Mouse (Mus musculus): Measurements from ENCODE around the gene A030005L19Rik. TPM values are rescaled to one million over a fixed set of nuclear protein-coding genes. Genes with fewer than 3 reads are reported as not detected.
"Not testable (repeated sequence)": the region's sequence is repeated elsewhere in the genome, so short reads cannot be mapped to it uniquely, and the experiment has no call there.

A030005L19Rik gene
- polyA plus RNA-seq, 1 experiment from 2014 or later, result not detected

DNA sequence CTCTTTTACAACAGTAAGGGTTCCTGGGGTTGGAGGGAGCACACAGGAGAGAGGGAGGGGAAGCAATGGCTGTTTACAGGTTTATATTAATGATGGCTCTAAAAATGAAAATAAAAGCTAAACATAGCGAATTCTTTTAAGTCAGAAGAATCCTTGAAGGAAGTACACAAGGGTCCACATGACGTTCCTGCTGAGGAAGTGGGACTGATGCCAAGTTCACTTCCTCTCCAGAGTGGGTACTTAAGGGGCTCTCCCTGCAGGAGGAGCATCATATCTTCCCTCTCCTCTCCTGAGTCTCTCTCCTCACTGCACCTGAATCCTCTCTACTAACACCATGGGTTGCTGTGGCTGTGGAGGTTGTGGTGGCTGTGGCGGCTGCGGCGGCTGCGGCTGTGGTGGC lies 11.5 kb downstream of the A030005L19Rik start, which contains the start of gene A030014E15Rik:
TSS of gene A030014E15Rik (plus strand) at position 268 of the 400 bp plus-strand sequence.
- no peaks in the 10 kb centered on the region for H3K27me3 ChIP-seq (ENCODE audit: control insufficient read depth, insufficient read depth, low read length)
- H3K9me3 ChIP-seq (ENCODE audit: control insufficient read depth, low read length), result no peaks in the 10 kb centered on the region
- H3K36me3 ChIP-seq (ENCODE audit: control insufficient read depth, insufficient read depth, low read length), result no peaks in the 10 kb centered on the region
- H3K27ac ChIP-seq (ENCODE audit: low read depth, low read length), result no peak within 1 kb of the TSS
- no peak within 1 kb of the TSS for H3K4me3 ChIP-seq (ENCODE audit: low read depth, low read length)
- H3K9ac ChIP-seq (ENCODE audit: low read length), result no peak within 1 kb of the TSS
- no peaks in the 10 kb centered on the region for H3K4me1 ChIP-seq (replicated peaks; ENCODE audit: control insufficient read depth, insufficient read depth, low read length)
- DNase-seq (ENCODE audit: low spot score) (no peak), ATAC-seq (replicated peaks; ENCODE audit: low FRiP score) (no peak)
- no peak within 1 kb of the TSS for H3K4me2 ChIP-seq (ENCODE audit: low read depth, low read length, severe bottlenecking)
- 92% methylated on average over 6 of the region's 6 CpGs for WGBS

DNA sequence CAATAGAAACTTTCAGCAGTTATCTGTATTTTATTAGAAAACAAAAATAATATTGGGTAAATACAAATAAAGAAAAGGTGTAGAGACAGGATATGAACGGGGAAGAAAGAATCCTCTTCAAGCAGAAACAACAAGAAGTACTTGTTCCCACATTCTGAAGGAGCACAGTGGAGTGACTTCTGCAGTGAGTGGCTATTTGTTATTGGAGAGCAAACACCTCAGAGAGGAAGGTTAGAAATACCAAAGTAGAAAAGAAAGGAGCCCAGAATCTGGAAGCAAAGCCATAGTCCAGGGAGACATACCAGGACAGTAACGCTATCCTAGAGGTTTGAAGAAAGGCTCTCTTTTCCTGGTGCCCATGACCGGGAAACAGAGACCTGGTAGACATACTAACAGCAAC lies 17.4 kb downstream of the A030005L19Rik start:
- not testable (repeated sequence) for DNase-seq (ENCODE audit: low spot score); H3K9ac ChIP-seq (ENCODE audit: low read length); H3K27ac ChIP-seq (ENCODE audit: low read depth, low read length); H3K4me1 ChIP-seq (replicated peaks; ENCODE audit: control insufficient read depth, insufficient read depth, low read length); H3K27me3 ChIP-seq (ENCODE audit: control insufficient read depth, insufficient read depth, low read length); H3K4me2 ChIP-seq (ENCODE audit: low read depth, low read length, severe bottlenecking); H3K9me3 ChIP-seq (ENCODE audit: control insufficient read depth, low read length); ATAC-seq (replicated peaks; ENCODE audit: low FRiP score); H3K36me3 ChIP-seq (ENCODE audit: control insufficient read depth, insufficient read depth, low read length); H3K4me3 ChIP-seq (ENCODE audit: low read depth, low read length)
- WGBS, result 88% methylated on average over 1 of the region's 3 CpGs

DNA sequence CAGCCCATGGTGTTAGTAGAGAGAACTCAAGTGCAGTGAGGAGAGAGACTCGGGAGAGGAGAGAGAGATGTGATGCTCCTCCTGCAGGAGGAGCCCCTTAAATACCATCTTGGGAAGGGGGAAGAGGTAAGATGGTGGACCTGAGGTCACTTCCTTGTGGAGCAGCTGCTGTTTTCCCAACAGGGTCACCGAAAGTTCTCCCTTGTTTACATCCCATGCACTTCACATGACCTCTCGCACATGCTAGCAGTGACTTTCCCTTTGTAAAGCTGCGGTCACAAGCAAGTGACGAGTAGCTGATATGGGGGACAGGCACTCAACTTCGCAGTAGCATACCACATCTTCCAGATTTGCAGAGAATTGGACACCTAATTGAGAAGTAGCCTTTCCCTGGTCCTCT lies 18.2 kb downstream of the A030005L19Rik start, which contains the start of gene Gm6217:
TSS of gene Gm6217 (minus strand) at position 74 of the 400 bp plus-strand sequence.
- DNase-seq (ENCODE audit: low spot score); H3K36me3 ChIP-seq (ENCODE audit: control insufficient read depth, insufficient read depth, low read length); H3K9me3 ChIP-seq (ENCODE audit: control insufficient read depth, low read length); H3K4me1 ChIP-seq (replicated peaks; ENCODE audit: control insufficient read depth, insufficient read depth, low read length); H3K27ac ChIP-seq (ENCODE audit: low read depth, low read length); H3K27me3 ChIP-seq (ENCODE audit: control insufficient read depth, insufficient read depth, low read length); H3K4me3 ChIP-seq (ENCODE audit: low read depth, low read length); H3K9ac ChIP-seq (ENCODE audit: low read length); H3K4me2 ChIP-seq (ENCODE audit: low read depth, low read length, severe bottlenecking); ATAC-seq (replicated peaks; ENCODE audit: low FRiP score): not testable (repeated sequence)
- WGBS, result no CpG with 5 or more reads among the region's 6 CpGs

DNA sequence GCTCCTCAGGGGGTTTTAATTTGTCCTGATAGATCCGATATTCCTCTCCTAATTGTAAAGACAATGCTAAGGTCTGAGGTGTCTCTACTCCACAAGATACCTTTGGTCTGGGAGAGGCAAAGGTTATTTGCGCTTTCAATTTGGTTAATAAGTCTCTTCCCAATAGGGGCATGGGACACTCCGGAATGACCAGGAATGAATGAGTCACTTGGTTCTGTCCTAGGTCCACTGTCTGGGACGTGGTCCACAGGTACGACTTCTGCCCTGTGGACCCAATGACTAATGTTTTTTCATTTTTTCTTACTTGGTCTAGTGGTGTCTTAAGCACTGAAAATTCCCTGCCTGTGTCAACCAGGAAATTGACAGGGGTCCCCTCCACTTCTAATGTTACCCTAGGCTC lies 25.5 kb downstream of the A030005L19Rik start:
- 95% methylated on average over 5 of the region's 5 CpGs for WGBS
- Histone ChIP-seq H3K27ac (ENCODE audit: low read depth, low read length) (no peak overlapping the region), H3K4me3 (ENCODE audit: low read depth, low read length) (no peak overlapping the region), H3K27me3 (ENCODE audit: control insufficient read depth, insufficient read depth, low read length) (no peaks in the 10 kb centered on the region), H3K9ac (ENCODE audit: low read length) (no peak overlapping the region), H3K4me1 (replicated peaks; ENCODE audit: control insufficient read depth, insufficient read depth, low read length) (no peaks in the 10 kb centered on the region), H3K4me2 (ENCODE audit: low read depth, low read length, severe bottlenecking) (no peak overlapping the region), H3K9me3 (ENCODE audit: control insufficient read depth, low read length) (no peaks in the 10 kb centered on the region), H3K36me3 (ENCODE audit: control insufficient read depth, insufficient read depth, low read length) (no peaks in the 10 kb centered on the region)
- DNase-seq (ENCODE audit: low spot score) (no peak), ATAC-seq (replicated peaks; ENCODE audit: low FRiP score) (no peak)

DNA sequence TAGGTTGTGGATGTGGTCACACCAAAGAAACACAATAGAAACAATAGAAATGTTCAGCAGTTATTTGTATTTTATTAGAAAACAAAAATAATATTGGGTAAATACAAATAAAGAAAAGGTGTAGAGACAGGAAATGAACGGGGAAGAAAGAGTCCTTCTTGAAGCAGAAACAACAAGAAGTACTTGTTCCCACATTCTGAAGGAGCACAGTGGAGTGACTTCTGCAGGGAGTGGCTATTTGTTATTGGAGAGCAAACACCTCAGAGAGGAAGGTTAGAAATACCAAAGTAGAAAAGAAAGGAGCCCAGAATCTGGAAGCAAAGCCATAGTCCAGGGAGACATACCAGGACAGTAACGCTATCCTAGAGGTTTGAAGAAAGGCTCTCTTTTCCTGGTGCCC lies 29.4 kb downstream of the A030005L19Rik start:
- H3K27me3 ChIP-seq (ENCODE audit: control insufficient read depth, insufficient read depth, low read length); H3K4me3 ChIP-seq (ENCODE audit: low read depth, low read length); H3K4me1 ChIP-seq (replicated peaks; ENCODE audit: control insufficient read depth, insufficient read depth, low read length); H3K9me3 ChIP-seq (ENCODE audit: control insufficient read depth, low read length); ATAC-seq (replicated peaks; ENCODE audit: low FRiP score); H3K27ac ChIP-seq (ENCODE audit: low read depth, low read length); DNase-seq (ENCODE audit: low spot score); H3K9ac ChIP-seq (ENCODE audit: low read length); H3K4me2 ChIP-seq (ENCODE audit: low read depth, low read length, severe bottlenecking); H3K36me3 ChIP-seq (ENCODE audit: control insufficient read depth, insufficient read depth, low read length): not testable (repeated sequence)
- 97% methylated on average over 2 of the region's 2 CpGs for WGBS

DNA sequence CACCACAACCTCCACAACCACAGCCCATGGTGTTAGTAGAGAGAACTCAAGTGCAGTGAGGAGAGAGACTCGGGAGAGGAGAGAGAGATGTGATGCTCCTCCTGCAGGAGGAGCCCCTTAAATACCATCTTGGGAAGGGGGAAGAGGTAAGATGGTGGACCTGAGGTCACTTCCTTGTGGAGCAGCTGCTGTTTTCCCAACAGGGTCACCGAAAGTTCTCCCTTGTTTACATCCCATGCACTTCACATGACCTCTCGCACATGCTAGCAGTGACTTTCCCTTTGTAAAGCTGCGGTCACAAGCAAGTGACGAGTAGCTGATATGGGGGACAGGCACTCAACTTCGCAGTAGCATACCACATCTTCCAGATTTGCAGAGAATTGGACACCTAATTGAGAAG lies 30.2 kb downstream of the A030005L19Rik start, which contains the start of gene A030003K21Rik:
TSS of gene A030003K21Rik (minus strand) at position 94 of the 400 bp plus-strand sequence.
- not testable (repeated sequence) for ATAC-seq (replicated peaks; ENCODE audit: low FRiP score); H3K9me3 ChIP-seq (ENCODE audit: control insufficient read depth, low read length); H3K4me3 ChIP-seq (ENCODE audit: low read depth, low read length); H3K27me3 ChIP-seq (ENCODE audit: control insufficient read depth, insufficient read depth, low read length); DNase-seq (ENCODE audit: low spot score); H3K9ac ChIP-seq (ENCODE audit: low read length); H3K27ac ChIP-seq (ENCODE audit: low read depth, low read length); H3K4me2 ChIP-seq (ENCODE audit: low read depth, low read length, severe bottlenecking); H3K4me1 ChIP-seq (replicated peaks; ENCODE audit: control insufficient read depth, insufficient read depth, low read length); H3K36me3 ChIP-seq (ENCODE audit: control insufficient read depth, insufficient read depth, low read length)
- no CpG with 5 or more reads among the region's 6 CpGs for WGBS

DNA sequence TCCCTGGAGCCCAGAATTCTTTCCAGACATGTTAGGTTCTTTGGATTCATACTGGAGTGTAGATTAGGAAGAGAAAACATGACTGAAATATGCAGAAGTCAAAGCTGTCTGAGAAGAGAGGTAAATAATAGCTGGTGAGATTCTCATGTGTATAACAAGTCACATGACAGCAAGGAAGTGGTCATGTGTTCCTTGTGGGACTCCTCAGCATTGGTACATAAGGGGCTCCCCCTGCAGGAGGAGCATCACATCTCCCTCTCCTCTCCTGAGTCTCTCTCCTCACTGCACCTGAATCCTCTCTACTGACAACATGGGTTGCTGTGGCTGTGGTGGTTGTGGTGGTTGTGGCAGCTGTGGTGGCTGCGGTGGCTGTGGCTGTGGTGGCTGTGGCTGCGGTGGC lies 32.9 kb downstream of the A030005L19Rik start:
- not testable (repeated sequence) for H3K4me1 ChIP-seq (replicated peaks; ENCODE audit: control insufficient read depth, insufficient read depth, low read length); H3K9ac ChIP-seq (ENCODE audit: low read length); DNase-seq (ENCODE audit: low spot score); H3K4me2 ChIP-seq (ENCODE audit: low read depth, low read length, severe bottlenecking); H3K27me3 ChIP-seq (ENCODE audit: control insufficient read depth, insufficient read depth, low read length); H3K36me3 ChIP-seq (ENCODE audit: control insufficient read depth, insufficient read depth, low read length); ATAC-seq (replicated peaks; ENCODE audit: low FRiP score); H3K27ac ChIP-seq (ENCODE audit: low read depth, low read length); H3K9me3 ChIP-seq (ENCODE audit: control insufficient read depth, low read length); H3K4me3 ChIP-seq (ENCODE audit: low read depth, low read length)
- WGBS, result 95% methylated on average over 2 of the region's 2 CpGs

DNA sequence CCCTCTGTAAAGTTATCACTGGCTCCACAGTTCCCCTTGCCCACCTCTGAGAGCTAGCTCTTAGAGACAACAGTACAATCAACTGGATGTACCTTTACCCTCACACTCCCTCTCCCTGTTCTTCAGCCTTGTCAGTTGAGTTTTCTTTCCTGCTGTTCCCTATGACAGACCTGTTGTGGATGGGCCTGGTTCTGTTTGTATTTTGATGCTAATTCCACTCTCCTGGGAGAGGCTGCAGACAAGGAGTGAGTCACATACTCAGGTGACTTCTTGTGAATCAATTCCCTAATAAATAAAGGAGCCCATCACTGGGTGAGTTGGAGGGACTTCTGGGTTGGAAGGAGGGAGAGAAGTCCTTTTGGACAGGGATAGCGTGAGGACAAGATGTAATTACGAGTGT lies 35.5 kb downstream of the A030005L19Rik start:
- no peaks in the 10 kb centered on the region for H3K9me3 ChIP-seq (ENCODE audit: control insufficient read depth, low read length)
- 83% methylated on average over 2 of the region's 2 CpGs for WGBS
- no peak for ATAC-seq (replicated peaks; ENCODE audit: low FRiP score)

DNA sequence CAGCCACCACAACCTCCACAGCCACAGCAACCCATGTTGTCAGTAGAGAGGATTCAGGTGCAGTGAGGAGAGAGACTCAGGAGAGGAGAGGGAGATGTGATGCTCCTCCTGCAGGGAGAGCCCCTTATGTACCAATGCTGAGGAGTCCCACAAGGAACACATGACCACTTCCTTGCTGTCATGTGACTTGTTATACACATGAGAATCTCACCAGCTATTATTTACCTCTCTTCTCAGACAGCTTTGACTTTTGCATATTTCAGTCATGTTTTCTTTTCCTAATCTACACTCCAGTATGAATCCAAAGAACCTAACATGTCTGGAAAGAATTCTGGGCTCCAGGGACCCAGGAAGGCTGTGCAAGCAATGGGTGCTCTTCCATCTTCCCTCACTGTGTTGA lies 42.8 kb downstream of the A030005L19Rik start, which contains the start of gene Gm7544:
TSS of gene Gm7544 (minus strand) at position 101 of the 400 bp plus-strand sequence.
- H3K36me3 ChIP-seq (ENCODE audit: control insufficient read depth, insufficient read depth, low read length); DNase-seq (ENCODE audit: low spot score); H3K4me1 ChIP-seq (replicated peaks; ENCODE audit: control insufficient read depth, insufficient read depth, low read length); H3K4me3 ChIP-seq (ENCODE audit: low read depth, low read length); H3K27me3 ChIP-seq (ENCODE audit: control insufficient read depth, insufficient read depth, low read length); H3K9me3 ChIP-seq (ENCODE audit: control insufficient read depth, low read length); H3K27ac ChIP-seq (ENCODE audit: low read depth, low read length); H3K9ac ChIP-seq (ENCODE audit: low read length); H3K4me2 ChIP-seq (ENCODE audit: low read depth, low read length, severe bottlenecking); ATAC-seq (replicated peaks; ENCODE audit: low FRiP score): not testable (repeated sequence)

More for the DNA sequence above, 35.5 kb downstream of the A030005L19Rik start:
- Histone ChIP-seq H3K4me3 (ENCODE audit: low read depth, low read length) (no peak overlapping the region), H3K9ac (ENCODE audit: low read length) (no peak overlapping the region), H3K4me2 (ENCODE audit: low read depth, low read length, severe bottlenecking) (no peak overlapping the region), H3K4me1 (replicated peaks; ENCODE audit: control insufficient read depth, insufficient read depth, low read length) (no peaks in the 10 kb centered on the region), H3K27ac (ENCODE audit: low read depth, low read length) (no peak overlapping the region), H3K36me3 (ENCODE audit: control insufficient read depth, insufficient read depth, low read length) (no peaks in the 10 kb centered on the region), H3K27me3 (ENCODE audit: control insufficient read depth, insufficient read depth, low read length) (no peaks in the 10 kb centered on the region)
- DNase-seq (ENCODE audit: low spot score), result no peak
